Mouse (Mus musculus): Measurements from ENCODE around the gene Ptprm. TPM values are rescaled to one million over a fixed set of nuclear protein-coding genes. Genes with fewer than 3 reads are reported as not detected.

The Ptprm gene
- total and polyA plus RNA-seq, 3 experiments, result not detected

DNA sequence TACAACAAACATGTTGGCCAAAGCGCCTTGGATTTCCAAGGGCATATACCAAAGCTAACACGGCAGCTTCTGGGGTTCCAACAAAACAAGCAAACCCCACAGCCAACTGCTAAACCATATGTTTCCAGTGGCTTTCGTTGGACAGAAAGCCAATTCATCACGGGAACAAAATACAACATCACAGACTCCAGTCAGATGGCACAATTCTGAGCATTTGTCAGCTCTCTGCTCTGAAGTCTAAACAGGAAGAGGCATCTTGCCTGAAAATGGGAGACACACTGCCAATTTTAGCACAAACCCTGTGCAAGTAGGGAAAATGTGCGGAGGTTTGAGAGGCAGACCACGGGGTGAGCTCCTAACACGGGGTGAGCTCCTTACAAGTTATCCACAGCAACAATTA, 226.7 kb downstream of the Ptprm start:
- H3K4me3 ChIP-seq (ENCODE audit: control insufficient read depth in 1 of 2, insufficient read depth in 1 of 2, low read depth in 2 of 2, low read length in 2 of 2), result no peak overlapping the region
- no peak overlapping the region for H3K27ac ChIP-seq (ENCODE audit: control insufficient read depth, low read depth, low read length)
- H3K4me1 ChIP-seq (ENCODE audit: control insufficient read depth in 1 of 2, insufficient read depth in 2 of 2, low read length in 2 of 2), result no peaks in the 10 kb centered on the region
- H3K9me3 ChIP-seq (replicated peaks; ENCODE audit: insufficient read depth, low read length), result no peaks in the 10 kb centered on the region
- H3K27me3 ChIP-seq (ENCODE audit: control insufficient read depth in 1 of 2, insufficient read depth in 2 of 2, low read length in 2 of 2), result no peaks in the 10 kb centered on the region
- TF ChIP-seq KAT2A (conservative IDR thresholded peaks at IDR 0.05; ENCODE audit: low read depth, low read length) (no peak), NELFE (IDR thresholded peaks at IDR 0.05; ENCODE audit: low read depth, low read length) (no peak), MAZ (IDR thresholded peaks at IDR 0.05; ENCODE audit: low read depth, low read length) (no peak), SMC3 (IDR thresholded peaks at IDR 0.05; ENCODE audit: low read depth, low read length) (no peak), RCOR1 (IDR thresholded peaks at IDR 0.05; ENCODE audit: low read depth, low read length) (no peak), CHD2 (IDR thresholded peaks at IDR 0.05; ENCODE audit: low read length) (no peak), MEF2A (IDR thresholded peaks at IDR 0.05; ENCODE audit: extremely low read depth, insufficient replicate concordance, low read depth, low read length, poor library complexity, severe bottlenecking) (no peak), MAX (IDR thresholded peaks at IDR 0.05; ENCODE audit: low read length) (no peak)
- H3K36me3 ChIP-seq (ENCODE audit: control insufficient read depth in 1 of 2, insufficient read depth in 2 of 2, low read length in 2 of 2), result no peaks in the 10 kb centered on the region
- no peaks in the 10 kb centered on the region for H3K79me2 ChIP-seq (ENCODE audit: control insufficient read depth, insufficient read depth, low read length, poor library complexity)
- DNase-seq (ENCODE audit: low read depth, low spot score), result no peak
- no peak overlapping the region for H3K9ac ChIP-seq (ENCODE audit: control insufficient read depth, low read depth, low read length, poor library complexity, severe bottlenecking)

DNA sequence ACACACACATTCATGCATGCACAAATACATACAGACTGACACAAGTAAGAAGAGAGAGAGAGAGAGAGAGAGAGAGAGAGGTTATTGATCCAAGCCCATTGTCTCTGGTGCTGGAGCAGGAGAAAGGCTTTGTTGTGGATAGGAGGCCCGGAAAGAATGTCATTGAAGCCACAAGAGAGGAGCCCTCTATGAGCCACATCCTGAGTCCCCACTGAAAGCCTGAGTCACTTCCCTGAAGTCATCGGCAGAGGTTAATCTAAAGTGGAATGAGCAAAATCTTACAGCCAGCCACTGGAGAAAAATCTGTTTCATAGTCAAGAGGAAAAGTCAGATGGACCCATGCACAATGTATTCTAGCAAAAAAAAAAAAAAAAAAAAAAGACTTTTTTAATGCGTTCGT, 228.7 kb downstream of the Ptprm start:
- no peak overlapping the region for H3K4me3 ChIP-seq (ENCODE audit: control insufficient read depth in 1 of 2, insufficient read depth in 1 of 2, low read depth in 2 of 2, low read length in 2 of 2)
- no peaks in the 10 kb centered on the region for H3K27me3 ChIP-seq (ENCODE audit: control insufficient read depth in 1 of 2, insufficient read depth in 2 of 2, low read length in 2 of 2)
- no peak for TF ChIP-seq ETS1 (IDR thresholded peaks at IDR 0.05; ENCODE audit: low read depth, low read length)
- H3K4me1 ChIP-seq (ENCODE audit: control insufficient read depth in 1 of 2, insufficient read depth in 2 of 2, low read length in 2 of 2), result no peaks in the 10 kb centered on the region
- no peaks in the 10 kb centered on the region for H3K36me3 ChIP-seq (ENCODE audit: control insufficient read depth in 1 of 2, insufficient read depth in 2 of 2, low read length in 2 of 2)
- no peak overlapping the region for H3K9ac ChIP-seq (ENCODE audit: control insufficient read depth, low read depth, low read length, poor library complexity, severe bottlenecking)
- DNase-seq (ENCODE audit: low read depth, low spot score), result no peak
- no peaks in the 10 kb centered on the region for H3K9me3 ChIP-seq (replicated peaks; ENCODE audit: insufficient read depth, low read length)
- no peak overlapping the region for H3K27ac ChIP-seq (ENCODE audit: control insufficient read depth, low read depth, low read length)
- no peaks in the 10 kb centered on the region for H3K79me2 ChIP-seq (ENCODE audit: control insufficient read depth, insufficient read depth, low read length, poor library complexity)

DNA sequence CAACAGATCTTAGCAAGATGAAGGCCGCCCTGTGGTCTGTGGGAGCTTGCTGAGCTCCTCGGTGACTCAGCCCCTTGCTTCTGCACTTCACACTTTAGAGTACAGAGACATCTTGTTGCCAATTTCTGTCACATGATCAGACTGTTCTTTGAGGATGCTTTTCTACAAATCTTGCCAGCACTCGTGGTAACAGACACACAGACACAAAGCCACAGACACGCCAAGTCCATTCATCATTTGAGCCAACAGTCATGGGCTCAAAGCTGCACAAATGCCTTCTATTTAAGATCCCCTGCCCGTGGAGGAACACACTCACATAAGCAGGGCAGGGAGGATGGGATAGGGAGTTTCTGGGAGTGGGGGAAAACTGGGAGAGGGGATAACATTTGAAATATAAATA, 230.0 kb downstream of the Ptprm start:
- Histone ChIP-seq H3K27ac (ENCODE audit: control insufficient read depth, low read depth, low read length) (no peak overlapping the region), H3K27me3 (ENCODE audit: control insufficient read depth in 1 of 2, insufficient read depth in 2 of 2, low read length in 2 of 2) (no peaks in the 10 kb centered on the region), H3K9ac (ENCODE audit: control insufficient read depth, low read depth, low read length, poor library complexity, severe bottlenecking) (no peak overlapping the region), H3K4me3 (ENCODE audit: control insufficient read depth in 1 of 2, insufficient read depth in 1 of 2, low read depth in 2 of 2, low read length in 2 of 2) (no peak overlapping the region), H3K79me2 (ENCODE audit: control insufficient read depth, insufficient read depth, low read length, poor library complexity) (no peaks in the 10 kb centered on the region), H3K4me1 (ENCODE audit: control insufficient read depth in 1 of 2, insufficient read depth in 2 of 2, low read length in 2 of 2) (no peaks in the 10 kb centered on the region), H3K9me3 (replicated peaks; ENCODE audit: insufficient read depth, low read length) (no peaks in the 10 kb centered on the region), H3K36me3 (ENCODE audit: control insufficient read depth in 1 of 2, insufficient read depth in 2 of 2, low read length in 2 of 2) (no peaks in the 10 kb centered on the region)
- no peak for DNase-seq (ENCODE audit: low read depth, low spot score)
- TF ChIP-seq POLR2AphosphoS5 (IDR thresholded peaks at IDR 0.05; ENCODE audit: borderline replicate concordance, low read depth, low read length) (no peak), NELFE (IDR thresholded peaks at IDR 0.05; ENCODE audit: low read depth, low read length) (no peak), TCF12 (IDR thresholded peaks at IDR 0.05; ENCODE audit: low read depth, low read length) (no peak), CTCF (IDR thresholded peaks at IDR 0.05 in 2 of 3, conservative IDR thresholded peaks at IDR 0.05 in 1 of 3; ENCODE audit: control insufficient read depth in 1 of 3, insufficient read depth in 1 of 3, low read depth in 2 of 3, low read length in 3 of 3, poor library complexity in 1 of 3, severe bottlenecking in 1 of 3) (no peak), UBTF (IDR thresholded peaks at IDR 0.05; ENCODE audit: borderline replicate concordance, insufficient read depth, low read depth, low read length) (no peak), ZKSCAN1 (IDR thresholded peaks at IDR 0.05; ENCODE audit: low read depth, low read length) (no peak), HCFC1 (IDR thresholded peaks at IDR 0.05; ENCODE audit: low read depth, low read length) (no peak), ZMIZ1 (IDR thresholded peaks at IDR 0.05; ENCODE audit: low read depth, low read length) (no peak), RAD21 (IDR thresholded peaks at IDR 0.05; ENCODE audit: low read depth, low read length) (no peak), RCOR1 (IDR thresholded peaks at IDR 0.05; ENCODE audit: low read depth, low read length) (no peak), ZC3H11A (IDR thresholded peaks at IDR 0.05; ENCODE audit: low read depth, low read length) (no peak), GATA1 (IDR thresholded peaks at IDR 0.05; ENCODE audit: low read depth, low read length) (no peak), ZNF384 (IDR thresholded peaks at IDR 0.05; ENCODE audit: low read depth, low read length) (no peak), KAT2A (conservative IDR thresholded peaks at IDR 0.05; ENCODE audit: low read depth, low read length) (no peak), POLR2AphosphoS2 (IDR thresholded peaks at IDR 0.05; ENCODE audit: low read length) (no peak)
